Mouse (Mus musculus): ENCODE measurements around the gene Hipk2.

DNA sequence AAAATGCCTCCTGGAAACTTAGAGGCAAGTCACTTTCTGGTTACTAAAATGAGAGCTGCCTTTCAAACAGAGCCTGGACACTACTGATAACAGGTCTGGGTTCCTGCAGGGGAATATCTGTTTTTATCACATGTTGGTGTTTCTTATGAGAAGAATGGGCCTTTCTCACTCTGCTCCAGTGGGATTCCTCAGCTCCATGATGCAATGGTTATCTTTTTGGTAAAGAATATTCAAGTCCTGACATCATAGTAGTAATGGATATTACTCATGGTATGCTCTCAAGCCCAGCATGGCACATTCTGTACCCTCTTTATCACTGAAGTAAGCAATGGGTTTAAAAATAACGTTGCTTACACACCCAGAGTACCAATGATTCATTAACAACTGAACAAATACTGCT lies 40.7 kb downstream of the Hipk2 start:
- TF ChIP-seq CTCF (IDR thresholded peaks at IDR 0.05; ENCODE audit: borderline replicate concordance, insufficient read depth, low read depth, low read length), result no peak
- TF ChIP-seq POLR2A (IDR thresholded peaks at IDR 0.05; ENCODE audit: borderline replicate concordance, insufficient read depth, low read length), result no peak

Data from cerebellum, adult 2 months (tissue).